Mouse (Mus musculus): ENCODE measurements around the gene Sesn2. TPM values are rescaled to one million over a fixed set of nuclear protein-coding genes. Genes with fewer than 3 reads are reported as not detected.
"Not testable (repeated sequence)": the region's sequence is repeated elsewhere in the genome, so short reads cannot be mapped to it uniquely, and the experiment has no call there.

Gene Sesn2
- polyA plus RNA-seq, 1 experiment from 2014 or later: 12.3 TPM

GRCm38 (mm10) chr4:132490273-132491010 is 19.9 kb downstream of the Sesn2 start:
- Histone ChIP-seq H3K36me3 (replicated peaks) (peaks cover 35% of the 10 kb centered on the region), H3K9me3 (no peaks in the 10 kb centered on the region), H3K4me1 (peaks cover 13% of the 10 kb centered on the region), H3K27me3 (replicated peaks; ENCODE audit: low read depth, poor library complexity, severe bottlenecking) (no peaks in the 10 kb centered on the region), H3K4me3 (no peak overlapping the region), H3K27ac (replicated peaks) (no peak overlapping the region)
- no peak for DNase-seq (ENCODE audit: low spot score)
- 92% methylated on average over 15 of the region's 15 CpGs for WGBS

- H3K4me3 ChIP-seq: no peak overlapping the region
- no peak overlapping the region for H3K27ac ChIP-seq (replicated peaks)
- H3K27me3 ChIP-seq (replicated peaks; ENCODE audit: low read depth, poor library complexity, severe bottlenecking): no peaks in the 10 kb centered on the region
- DNase-seq (ENCODE audit: low spot score): no peak
- peaks cover 13% of the 10 kb centered on the region for H3K4me1 ChIP-seq
- no peaks in the 10 kb centered on the region for H3K9me3 ChIP-seq
- peaks cover 25% of the 10 kb centered on the region for H3K36me3 ChIP-seq (replicated peaks)
- 80% methylated on average over 6 of the region's 6 CpGs for WGBS
Measured at GRCm38 (mm10) chr4:132488976-132489375, 21.3 kb downstream of the Sesn2 start.

GRCm38 (mm10) chr4:132488521-132488920 is 21.8 kb downstream of the Sesn2 start:
- peaks cover 20% of the 10 kb centered on the region for H3K36me3 ChIP-seq (replicated peaks)
- WGBS: 81% methylated on average over 3 of the region's 3 CpGs
- DNase-seq (ENCODE audit: low spot score): no peak

GRCm38 (mm10) chr4:132484820-132485219 is 25.5 kb downstream of the Sesn2 start:
- Histone ChIP-seq H3K9me3 (no peaks in the 10 kb centered on the region), H3K27ac (replicated peaks) (no peak overlapping the region), H3K36me3 (replicated peaks) (no peaks in the 10 kb centered on the region), H3K27me3 (replicated peaks; ENCODE audit: low read depth, poor library complexity, severe bottlenecking) (no peaks in the 10 kb centered on the region), H3K4me3 (no peak overlapping the region), H3K4me1 (peaks cover 5% of the 10 kb centered on the region; the same call in 1 of the 2 replicates)
- WGBS: 72% methylated on average over 5 of the region's 5 CpGs
- DNase-seq (ENCODE audit: low spot score): no peak

More at GRCm38 (mm10) chr4:132488521-132488920, 21.8 kb downstream of the Sesn2 start:
- no peaks in the 10 kb centered on the region for H3K9me3 ChIP-seq
- H3K4me1 ChIP-seq: peaks cover 13% of the 10 kb centered on the region
- no peaks in the 10 kb centered on the region for H3K27me3 ChIP-seq (replicated peaks; ENCODE audit: low read depth, poor library complexity, severe bottlenecking)
- H3K4me3 ChIP-seq: no peak overlapping the region
- H3K27ac ChIP-seq (replicated peaks): no peak overlapping the region

GRCm38 (mm10) chr4:132484231-132484630 is 26.1 kb downstream of the Sesn2 start:
- H3K4me3 ChIP-seq: no peak overlapping the region
- H3K27me3 ChIP-seq (replicated peaks; ENCODE audit: low read depth, poor library complexity, severe bottlenecking): no peaks in the 10 kb centered on the region
- no peaks in the 10 kb centered on the region for H3K9me3 ChIP-seq
- H3K4me1 ChIP-seq: peaks cover 5% of the 10 kb centered on the region; the same call in 1 of the 2 replicates
- DNase-seq (ENCODE audit: low spot score): no peak
- H3K36me3 ChIP-seq (replicated peaks): no peaks in the 10 kb centered on the region
- H3K27ac ChIP-seq (replicated peaks): no peak overlapping the region
- WGBS: 80% methylated on average over 4 of the region's 4 CpGs

GRCm38 (mm10) chr4:132482956-132483608 is 27.2 kb downstream of the Sesn2 start:
- H3K4me3 ChIP-seq: no peak overlapping the region
- no peaks in the 10 kb centered on the region for H3K36me3 ChIP-seq (replicated peaks)
- H3K4me1 ChIP-seq: peaks cover 5% of the 10 kb centered on the region; the same call in 1 of the 2 replicates
- H3K27ac ChIP-seq (replicated peaks): no peak overlapping the region
- H3K9me3 ChIP-seq: no peaks in the 10 kb centered on the region
- H3K27me3 ChIP-seq (replicated peaks; ENCODE audit: low read depth, poor library complexity, severe bottlenecking): no peaks in the 10 kb centered on the region
- DNase-seq (ENCODE audit: low spot score): no peak
- 79% methylated on average over 13 of the region's 13 CpGs for WGBS

- H3K27ac ChIP-seq (replicated peaks); H3K4me1 ChIP-seq; DNase-seq (ENCODE audit: low spot score); H3K4me3 ChIP-seq; H3K9me3 ChIP-seq; H3K36me3 ChIP-seq (replicated peaks); H3K27me3 ChIP-seq (replicated peaks; ENCODE audit: low read depth, poor library complexity, severe bottlenecking): not testable (repeated sequence)
- 71% methylated on average over 3 of the region's 3 CpGs for WGBS
Measured at GRCm38 (mm10) chr4:132482104-132482503, 28.2 kb downstream of the Sesn2 start.

- no peaks in the 10 kb centered on the region for H3K4me1 ChIP-seq
- 92% methylated on average over 8 of the region's 8 CpGs for WGBS
- no peak overlapping the region for H3K27ac ChIP-seq (replicated peaks)
- H3K36me3 ChIP-seq (replicated peaks): no peaks in the 10 kb centered on the region
- no peaks in the 10 kb centered on the region for H3K27me3 ChIP-seq (replicated peaks; ENCODE audit: low read depth, poor library complexity, severe bottlenecking)
- no peak overlapping the region for H3K4me3 ChIP-seq
- no peak for DNase-seq (ENCODE audit: low spot score)
- H3K9me3 ChIP-seq: no peaks in the 10 kb centered on the region
Measured at GRCm38 (mm10) chr4:132477833-132478232, 32.5 kb downstream of the Sesn2 start.

- no peaks in the 10 kb centered on the region for H3K9me3 ChIP-seq
- H3K27me3 ChIP-seq (replicated peaks; ENCODE audit: low read depth, poor library complexity, severe bottlenecking): no peaks in the 10 kb centered on the region
- no peak overlapping the region for H3K27ac ChIP-seq (replicated peaks)
- no peak overlapping the region for H3K4me3 ChIP-seq
- H3K36me3 ChIP-seq (replicated peaks): no peaks in the 10 kb centered on the region
- no peaks in the 10 kb centered on the region for H3K4me1 ChIP-seq
- WGBS: 81% methylated on average over 13 of the region's 13 CpGs
- DNase-seq (ENCODE audit: low spot score): no peak
Measured at GRCm38 (mm10) chr4:132475895-132476878, 34.1 kb downstream of the Sesn2 start.

GRCm38 (mm10) chr4:132474631-132475030 is 35.7 kb downstream of the Sesn2 start:
- H3K9me3 ChIP-seq: no peaks in the 10 kb centered on the region
- H3K36me3 ChIP-seq (replicated peaks): no peaks in the 10 kb centered on the region
- H3K4me3 ChIP-seq: no peak overlapping the region
- no peak for DNase-seq (ENCODE audit: low spot score)
- H3K4me1 ChIP-seq: peaks cover 14% of the 10 kb centered on the region
- WGBS: 78% methylated on average over 4 of the region's 4 CpGs
- no peak overlapping the region for H3K27ac ChIP-seq (replicated peaks)
- no peaks in the 10 kb centered on the region for H3K27me3 ChIP-seq (replicated peaks; ENCODE audit: low read depth, poor library complexity, severe bottlenecking)

GRCm38 (mm10) chr4:132473411-132473810 is 36.9 kb downstream of the Sesn2 start:
- H3K27ac ChIP-seq (replicated peaks): no peak overlapping the region
- no peak for DNase-seq (ENCODE audit: low spot score)
- peaks cover 17% of the 10 kb centered on the region for H3K4me1 ChIP-seq
- no peaks in the 10 kb centered on the region for H3K36me3 ChIP-seq (replicated peaks)
- no peaks in the 10 kb centered on the region for H3K9me3 ChIP-seq
- no peaks in the 10 kb centered on the region for H3K27me3 ChIP-seq (replicated peaks; ENCODE audit: low read depth, poor library complexity, severe bottlenecking)
- H3K4me3 ChIP-seq: no peak overlapping the region
- 88% methylated on average over 9 of the region's 9 CpGs for WGBS

- peak overlapping the region; percentile 32; the same call in 1 of the 2 replicates for H3K27ac ChIP-seq (replicated peaks)
- no peaks in the 10 kb centered on the region for H3K27me3 ChIP-seq (replicated peaks; ENCODE audit: low read depth, poor library complexity, severe bottlenecking)
- 0 out of 2 replicates have a peak overlapping the region, but pooled peaks have one; percentile 2 for H3K4me3 ChIP-seq
- H3K9me3 ChIP-seq: no peaks in the 10 kb centered on the region
- WGBS: 6% methylated on average over 3 of the region's 3 CpGs
- peaks cover 17% of the 10 kb centered on the region for H3K4me1 ChIP-seq
- no peaks in the 10 kb centered on the region for H3K36me3 ChIP-seq (replicated peaks)
- DNase-seq (ENCODE audit: low spot score): peak; percentile 31
Measured at GRCm38 (mm10) chr4:132469873-132470272, 40.4 kb downstream of the Sesn2 start.
